Mouse (Mus musculus): ENCODE results near the gene Styx.

GRCm38 (mm10) chr14:45323320-45323719 lies 27.6 kb upstream of the Styx start:
- TF ChIP-seq POLR2A (IDR thresholded peaks at IDR 0.05; ENCODE audit: low read depth, low read length) (no peak), CTCF (IDR thresholded peaks at IDR 0.05; ENCODE audit: extremely low read depth, insufficient read length, insufficient replicate concordance, low read depth, low read length) (no peak)
